Mouse (Mus musculus) bone marrow macrophage, adult 2 months (primary cell): ENCODE measurements around the gene B4galt3.

Source experiments
- CTCF ChIP-seq: IDR thresholded peaks from 2 replicates; pipeline ENCODE4 v1.5.1; 2012; ENCODE audit warnings: low read depth, mild to moderate bottlenecking, low read length, moderate library complexity
- POLR2A ChIP-seq: IDR thresholded peaks from 2 replicates; pipeline ENCODE4 v1.6.1; 2012; ENCODE audit warnings: mild to moderate bottlenecking, low read depth, low read length, borderline replicate concordance

- TF ChIP-seq POLR2A: no peak
- no peak for TF ChIP-seq CTCF
Measured at GRCm38 (mm10) chr1:171237438-171237837, 32.7 kb upstream of the B4galt3 start.
